Mouse (Mus musculus) limb, embryonic 10.5 days (tissue): ENCODE measurements around the gene Paics. TPM values are rescaled to one million over a fixed set of nuclear protein-coding genes. Genes with fewer than 3 reads are reported as not detected.

Experiments used
- DNase-seq: peaks from one replicate; pipeline ENCODE4 v3.0.0-alpha.2; 2017; ENCODE audit warnings: low spot score
- H3K27ac ChIP-seq: fragments of 300-500 bp; sonication (generic); 2 replicates; pipeline ENCODE4 v1.5.1; 2016; ENCODE audit warnings: mild to moderate bottlenecking
- H3K27me3 ChIP-seq: fragments of 300-500 bp; sonication (generic); 2 replicates; pipeline ENCODE4 v1.6.1; 2016; ENCODE audit warnings: low read depth, mild to moderate bottlenecking; ENCODE audit not compliant: poor library complexity, severe bottlenecking
- H3K36me3 ChIP-seq: fragments of 300-500 bp; sonication (generic); 2 replicates; pipeline ENCODE4 v1.6.1; 2016; ENCODE audit warnings: mild to moderate bottlenecking, moderate library complexity
- H3K4me1 ChIP-seq: fragments of 300-500 bp; sonication (generic); 2 replicates; pipeline ENCODE4 v1.6.1; 2016
- H3K4me3 ChIP-seq: fragments of 300-500 bp; sonication (generic); 2 replicates; pipeline ENCODE4 v1.5.1; 2016; ENCODE audit warnings: mild to moderate bottlenecking, moderate library complexity
- H3K9me3 ChIP-seq: fragments of 300-500 bp; sonication (generic); replicated peaks from 2 replicates; pipeline ENCODE4 v1.6.1; 2016; ENCODE audit warnings: mild to moderate bottlenecking
- WGBS: fragments of 180-500 bp; shearing (Covaris S2); methylation state at CpG from one replicate; pipeline ENCODE4 v1.1.7; 2016; 5-methylcytosine and 5-hydroxymethylcytosine counted together
- polyA plus RNA-seq: library from polyadenylated mRNA; unstranded; fragments of >200 nt; fragmentation: Nextera tagmentation; extraction: Ambion mirVana; gene quantifications from 2 replicates; pipeline ENCODE4 v1.2.1, GENCODE M21; 2016

Gene Paics
- polyA plus RNA-seq, 1 experiment from 2014 or later: 508 TPM

GRCm38 (mm10) chr5:76993174-76993814 is 42.2 kb downstream of the Paics start:
- peaks cover 97% of the 10 kb centered on the region for H3K36me3 ChIP-seq
- H3K27ac ChIP-seq: no peak overlapping the region
- no peak for DNase-seq
- no peaks in the 10 kb centered on the region for H3K4me1 ChIP-seq
- H3K4me3 ChIP-seq: no peak overlapping the region
- no peaks in the 10 kb centered on the region for H3K9me3 ChIP-seq
- H3K27me3 ChIP-seq: no peaks in the 10 kb centered on the region
- 94% methylated on average over 5 of the region's 5 CpGs for WGBS

GRCm38 (mm10) chr5:76998416-76998815 is 47.3 kb downstream of the Paics start:
- Histone ChIP-seq H3K9me3 (no peaks in the 10 kb centered on the region), H3K27ac (no peak overlapping the region), H3K4me3 (no peak overlapping the region), H3K4me1 (no peaks in the 10 kb centered on the region), H3K27me3 (no peaks in the 10 kb centered on the region), H3K36me3 (peaks cover 82% of the 10 kb centered on the region)
- no peak for DNase-seq
- WGBS: 65% methylated on average over 5 of the region's 5 CpGs

DNA sequence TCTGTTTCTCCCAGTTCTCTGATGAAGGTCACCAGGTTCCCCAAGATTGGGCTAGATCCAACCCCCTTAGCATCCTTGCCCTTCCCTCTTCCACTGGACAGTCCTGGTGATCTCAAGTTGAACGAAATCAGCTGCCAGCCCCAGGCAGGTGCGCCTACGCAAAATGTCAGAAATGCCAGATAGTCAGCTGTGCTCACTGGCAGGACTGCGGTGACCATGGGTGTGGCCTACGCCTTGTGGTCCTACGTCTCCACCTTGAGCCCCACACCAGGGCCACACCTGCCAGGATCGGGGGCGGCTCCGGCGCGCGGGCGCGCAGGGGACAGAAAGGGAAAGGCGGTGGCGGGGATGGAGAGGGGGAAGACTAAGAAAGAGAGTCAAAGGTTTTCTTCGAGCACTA is 50.1 kb downstream of the Paics start:
- Histone ChIP-seq H3K27me3 (no peaks in the 10 kb centered on the region), H3K4me1 (no peaks in the 10 kb centered on the region), H3K9me3 (no peaks in the 10 kb centered on the region), H3K27ac (no peak overlapping the region), H3K36me3 (peaks cover 54% of the 10 kb centered on the region), H3K4me3 (no peak overlapping the region)
- no peak for DNase-seq
- WGBS: 90% methylated on average over 17 of the region's 17 CpGs

GRCm38 (mm10) chr5:77004051-77004821 is 53.1 kb downstream of the Paics start, which contains the start of gene Arl9:
TSS of gene Arl9 (plus strand) at chr5:77004055.
- Histone ChIP-seq H3K4me1 (no peaks in the 10 kb centered on the region), H3K27me3 (no peaks in the 10 kb centered on the region), H3K9me3 (no peaks in the 10 kb centered on the region), H3K36me3 (peaks cover 24% of the 10 kb centered on the region), H3K4me3 (no peak within 1 kb of the TSS), H3K27ac (no peak within 1 kb of the TSS)
- 96% methylated on average over 6 of the region's 6 CpGs for WGBS
- no peak for DNase-seq

GRCm38 (mm10) chr5:77010352-77010751 is 59.2 kb downstream of the Paics start:
- Histone ChIP-seq H3K27me3 (no peaks in the 10 kb centered on the region), H3K4me3 (no peak overlapping the region), H3K27ac (no peak overlapping the region), H3K36me3 (no peaks in the 10 kb centered on the region), H3K9me3 (no peaks in the 10 kb centered on the region), H3K4me1 (no peaks in the 10 kb centered on the region)
- WGBS: 92% methylated on average over 9 of the region's 9 CpGs
- no peak for DNase-seq

DNA sequence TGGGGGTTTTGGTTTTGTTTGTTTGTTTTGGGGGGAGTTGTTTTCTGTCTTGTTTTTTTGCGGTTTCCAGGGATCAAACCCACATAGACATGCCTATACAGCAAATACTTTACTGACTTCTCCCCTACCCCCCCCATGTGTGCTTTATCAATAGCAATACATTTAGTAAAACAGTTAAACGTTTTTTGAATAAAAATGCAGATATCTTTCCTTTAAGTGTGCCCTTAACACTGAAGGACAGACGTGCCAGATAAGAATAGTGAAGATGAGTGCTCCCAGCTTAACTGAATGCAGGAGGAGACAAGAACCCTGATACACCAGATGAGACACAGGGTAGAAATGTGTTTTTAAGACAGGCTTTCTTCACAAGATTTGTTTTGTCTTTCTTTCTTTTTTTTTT is 60.0 kb downstream of the Paics start:
- Histone ChIP-seq H3K27ac (no peak overlapping the region), H3K27me3 (peaks cover 1% of the 10 kb centered on the region; the same call in 1 of the 2 replicates), H3K4me3 (no peak overlapping the region), H3K4me1 (peaks cover 6% of the 10 kb centered on the region), H3K36me3 (no peaks in the 10 kb centered on the region), H3K9me3 (no peaks in the 10 kb centered on the region)
- no peak for DNase-seq
- WGBS: 70% methylated on average over 3 of the region's 3 CpGs

GRCm38 (mm10) chr5:77013171-77013570 is 62.1 kb downstream of the Paics start:
- Histone ChIP-seq H3K27me3 (peaks cover 17% of the 10 kb centered on the region; the same call in 1 of the 2 replicates), H3K36me3 (no peaks in the 10 kb centered on the region), H3K27ac (no peak overlapping the region), H3K4me1 (peaks cover 6% of the 10 kb centered on the region), H3K9me3 (no peaks in the 10 kb centered on the region), H3K4me3 (no peak overlapping the region)
- DNase-seq: no peak
- 82% methylated on average over 3 of the region's 3 CpGs for WGBS

GRCm38 (mm10) chr5:77015544-77016482 is 64.7 kb downstream of the Paics start, which contains the start of gene Thegl:
TSS of gene Thegl (plus strand) at chr5:77016023.
- H3K4me3 ChIP-seq: peak within 1 kb of the TSS; percentile 60
- H3K36me3 ChIP-seq: no peaks in the 10 kb centered on the region
- 13% methylated on average over 57 of the region's 57 CpGs for whole genome bisulfite sequencing
- H3K27me3 ChIP-seq: peaks cover 17% of the 10 kb centered on the region; the same call in 1 of the 2 replicates
- H3K27ac ChIP-seq: no peak within 1 kb of the TSS
- H3K9me3 ChIP-seq: no peaks in the 10 kb centered on the region
- DNase-seq: peak; percentile 87
- H3K4me1 ChIP-seq: peaks cover 6% of the 10 kb centered on the region

Other genes starting within 250 kb of the Paics start
- gene Aasdh, start 45.8 kb upstream of the Paics start, polyA plus RNA-seq: 18.8 and 23.5 TPM in 2 replicates
- gene Ppat, start 271 bp downstream of the Paics start, polyA plus RNA-seq: 51.2 and 62.1 TPM in 2 replicates
- 78.9 and 90.8 TPM in 2 replicates for gene Srp72, start 23.4 kb downstream of the Paics start, polyA plus RNA-seq
- not detected in 2 replicates for gene Arl9, start 52.7 kb downstream of the Paics start, polyA plus RNA-seq
- gene Thegl, start 64.7 kb downstream of the Paics start, polyA plus RNA-seq: not detected in 2 replicates
- not detected in 2 replicates for gene Hopx, start 163.8 kb downstream of the Paics start, polyA plus RNA-seq